Mouse (Mus musculus) midbrain, postnatal 0 days (tissue): ENCODE measurements around the gene Iqcn. TPM values are rescaled to one million over a fixed set of nuclear protein-coding genes. Genes with fewer than 3 reads are reported as not detected.
A peak's percentile ranks its signal among the peaks of the same experiment; 100 is the strongest.

Experiments
- ATAC-seq: fragments of 200-750 bp; cut with Nextera tagmentation; 2 replicates; pipeline ENCODE4 v1.8.0; 2017; ENCODE audit warnings: moderate number of reproducible peaks, mild to moderate bottlenecking, moderate TSS enrichment, moderate library complexity; ENCODE audit not compliant: low FRiP score
- DNase-seq: peaks from one replicate; pipeline ENCODE4 v3.0.0-alpha.2; 2015; ENCODE audit warnings: low spot score
- H3K27ac ChIP-seq: fragments of 300-500 bp; sonication (generic); 2 replicates; pipeline ENCODE4 v1.5.1; 2014; ENCODE audit warnings: low read depth, mild to moderate bottlenecking, low read length, mixed read lengths
- H3K27me3 ChIP-seq: fragments of 300-500 bp; sonication (generic); 2 replicates; pipeline ENCODE4 v1.6.1; 2014; ENCODE audit warnings: low read length, control low read depth, mixed read lengths; ENCODE audit not compliant: insufficient read depth
- H3K36me3 ChIP-seq: fragments of 300-500 bp; sonication (generic); 2 replicates; pipeline ENCODE4 v1.6.1; 2014; ENCODE audit warnings: low read length, control low read depth, mixed read lengths; ENCODE audit not compliant: insufficient read depth
- H3K4me1 ChIP-seq: fragments of 300-500 bp; sonication (generic); 2 replicates; pipeline ENCODE4 v1.6.1; 2014; ENCODE audit warnings: mild to moderate bottlenecking, control low read depth, antibody characterized with exemption, low read length, mixed read lengths; ENCODE audit not compliant: insufficient read depth
- H3K4me2 ChIP-seq: fragments of 300-500 bp; sonication (generic); 2 replicates; pipeline ENCODE4 v1.6.1; 2014; ENCODE audit warnings: low read depth, mild to moderate bottlenecking, low read length, mixed read lengths; ENCODE audit not compliant: poor library complexity, severe bottlenecking
- H3K4me3 ChIP-seq: fragments of 300-500 bp; sonication (generic); 2 replicates; pipeline ENCODE4 v1.5.1; 2014; ENCODE audit warnings: low read depth, mild to moderate bottlenecking, low read length, moderate library complexity
- H3K9ac ChIP-seq: fragments of 300-500 bp; sonication (generic); replicated peaks from 2 replicates; pipeline ENCODE4 v1.6.1; 2014; ENCODE audit warnings: mild to moderate bottlenecking, low read length, moderate library complexity, mixed read lengths; ENCODE audit not compliant: poor library complexity, severe bottlenecking
- H3K9me3 ChIP-seq: fragments of 300-500 bp; sonication (generic); 2 replicates; pipeline ENCODE4 v1.6.1; 2016; ENCODE audit warnings: low read length, control low read depth
- CTCF ChIP-seq: IDR thresholded peaks from 2 replicates; pipeline ENCODE4 v1.5.1; 2016; ENCODE audit warnings: antibody characterized with exemption, mild to moderate bottlenecking
- WGBS: fragments of 180-500 bp; shearing (Covaris S2); extraction: QIAGEN DNeasy Blood & Tissue Kit; methylation state at CpG from one replicate; pipeline ENCODE4 v1.1.7; 2014; 5-methylcytosine and 5-hydroxymethylcytosine counted together
- polyA plus RNA-seq: library from polyadenylated mRNA; unstranded; fragments of >200 nt; fragmentation: Nextera tagmentation; extraction: Ambion mirVana; gene quantifications from 2 replicates; pipeline ENCODE4 v1.2.1, GENCODE M21; 2015
- total RNA-seq: library from RNA; depleted of rRNA; stranded (reverse); fragments of >200 nt; gene quantifications from 2 replicates; pipeline ENCODE4 v1.2.3, GENCODE M21; 2014

The Iqcn gene
- total and polyA plus RNA-seq, 2 experiments from 2014 or later, result 0.06 to 0.22 TPM

- peaks cover 6% of the 10 kb centered on the region; the same call in 1 of the 2 replicates for H3K4me1 ChIP-seq
- TF ChIP-seq CTCF, result no peak
- H3K9ac ChIP-seq, result no peak overlapping the region
- H3K36me3 ChIP-seq, result no peaks in the 10 kb centered on the region
- 89% methylated on average over 3 of the region's 3 CpGs for WGBS
- no peak for DNase-seq
- no peak overlapping the region for H3K4me2 ChIP-seq
- no peak overlapping the region for H3K4me3 ChIP-seq
- H3K9me3 ChIP-seq, result no peaks in the 10 kb centered on the region
- ATAC-seq, result no peak
- no peaks in the 10 kb centered on the region for H3K27me3 ChIP-seq
- H3K27ac ChIP-seq, result no peak overlapping the region
Measured at GRCm38 (mm10) chr8:70688136-70688535, 15.1 kb upstream of the Iqcn start.

GRCm38 (mm10) chr8:70689892-70690390 is 13.3 kb upstream of the Iqcn start:
- DNase-seq, result no peak

GRCm38 (mm10) chr8:70691230-70691629 is 12.0 kb upstream of the Iqcn start:
- H3K4me3 ChIP-seq, result no peak overlapping the region
- no peak overlapping the region for H3K9ac ChIP-seq
- no peak for DNase-seq
- H3K36me3 ChIP-seq, result no peaks in the 10 kb centered on the region
- H3K9me3 ChIP-seq, result no peaks in the 10 kb centered on the region
- WGBS, result 72% methylated on average over 4 of the region's 4 CpGs
- no peak for ATAC-seq
- no peaks in the 10 kb centered on the region for H3K27me3 ChIP-seq
- H3K27ac ChIP-seq, result no peak overlapping the region
- H3K4me1 ChIP-seq, result peaks cover 6% of the 10 kb centered on the region; the same call in 1 of the 2 replicates
- TF ChIP-seq CTCF, result no peak
- H3K4me2 ChIP-seq, result peak overlapping the region; percentile 64; the same call in 1 of the 2 replicates

More at GRCm38 (mm10) chr8:70689892-70690390, 13.3 kb upstream of the Iqcn start:
- Histone ChIP-seq H3K36me3 (no peaks in the 10 kb centered on the region), H3K9me3 (no peaks in the 10 kb centered on the region), H3K4me2 (no peak overlapping the region), H3K27me3 (no peaks in the 10 kb centered on the region), H3K27ac (no peak overlapping the region), H3K9ac (no peak overlapping the region), H3K4me3 (no peak overlapping the region), H3K4me1 (peaks cover 6% of the 10 kb centered on the region; the same call in 1 of the 2 replicates)
- no peak for ATAC-seq
- 72% methylated on average over 5 of the region's 5 CpGs for WGBS
- no peak for TF ChIP-seq CTCF

- Histone ChIP-seq H3K4me2 (peak overlapping the region; percentile 64), H3K27ac (no peak overlapping the region), H3K4me3 (peak overlapping the region; percentile 20; the same call in 1 of the 2 replicates), H3K4me1 (peaks cover 10% of the 10 kb centered on the region; the same call in 1 of the 2 replicates), H3K36me3 (no peaks in the 10 kb centered on the region), H3K9me3 (no peaks in the 10 kb centered on the region), H3K27me3 (no peaks in the 10 kb centered on the region), H3K9ac (peak overlapping the region; percentile 36; the same call in 1 of the 2 replicates)
- no peak for TF ChIP-seq CTCF
- DNase-seq, result no peak
- WGBS, result 1% methylated on average over 19 of the region's 20 CpGs
- ATAC-seq, result peak; percentile 22; the same call in 1 of the 2 replicates
Measured at GRCm38 (mm10) chr8:70691727-70692231, 11.5 kb upstream of the Iqcn start.

GRCm38 (mm10) chr8:70693636-70694035 is 9.6 kb upstream of the Iqcn start:
- Histone ChIP-seq H3K4me3 (no peak overlapping the region), H3K4me2 (no peak overlapping the region), H3K27me3 (no peaks in the 10 kb centered on the region), H3K4me1 (peaks cover 14% of the 10 kb centered on the region; the same call in 1 of the 2 replicates), H3K9ac (no peak overlapping the region), H3K36me3 (no peaks in the 10 kb centered on the region), H3K27ac (no peak overlapping the region), H3K9me3 (no peaks in the 10 kb centered on the region)
- 83% methylated on average over 5 of the region's 5 CpGs for WGBS
- no peak for DNase-seq
- no peak for ATAC-seq
- no peak for TF ChIP-seq CTCF

GRCm38 (mm10) chr8:70695318-70696018 is 7.8 kb upstream of the Iqcn start:
- Histone ChIP-seq H3K9ac (no peak overlapping the region), H3K9me3 (no peaks in the 10 kb centered on the region), H3K27me3 (no peaks in the 10 kb centered on the region), H3K4me3 (no peak overlapping the region), H3K36me3 (no peaks in the 10 kb centered on the region), H3K27ac (0 out of 2 replicates have a peak overlapping the region, but pooled peaks have one; percentile 38), H3K4me2 (no peak overlapping the region), H3K4me1 (peaks cover 14% of the 10 kb centered on the region; the same call in 1 of the 2 replicates)
- DNase-seq, result no peak
- ATAC-seq, result no peak
- WGBS, result 43% methylated on average over 32 of the region's 32 CpGs
- TF ChIP-seq CTCF, result no peak
